ENCODE assay signal across 9 mouse cellular contexts in genomic region chr17:72522381-72522780, GRCm38 (mm10).
DNase-seq lines count a peak whose midpoint lies in the region; ATAC-seq and TF ChIP-seq lines count a peak whose summit lies in the region.
"Had no signal": no experiment of that assay in that cellular context is flagged by ENCODE, and none has a peak within 500 bp of the region (broad histone marks: within the 10 kb centered on the region; RNA-seq: fewer than 3 reads in every experiment).

No protein-coding gene starts in this region.

- no peak overlapping the region for H3K4me2 ChIP-seq in hindbrain, embryonic 11.5 days (replicated peaks; ENCODE audit: low read depth, low read length)
- H3K4me2 ChIP-seq in hindbrain, embryonic 13.5 days = no peak overlapping the region
- H3K4me2 ChIP-seq in stomach, postnatal 0 days (replicated peaks; ENCODE audit: low read depth) = no peak overlapping the region

- TF ChIP-seq CTCF in stomach, postnatal 0 days (IDR thresholded peaks at IDR 0.05; ENCODE audit: low read depth) = peak; percentile 83

- 22% methylated on average over 4 of the region's 4 CpGs for WGBS in hindbrain, embryonic 11.5 days
- WGBS in hindbrain, embryonic 13.5 days = 21% methylated on average over 4 of the region's 4 CpGs
- 10% methylated on average over 4 of the region's 4 CpGs for WGBS in stomach, postnatal 0 days

- DNase-seq in hindbrain, embryonic 11.5 days (ENCODE audit: low spot score) = peak; percentile 67
- DNase-seq in adrenal gland, adult (ENCODE audit: inconsistent age in 2 of 2, low spot score in 1 of 2) = peak; percentile 29 to 70
- DNase-seq in embryo, embryonic 10.5 days (ENCODE audit: low spot score) = peak; percentile 70
- peak; percentile 53 for DNase-seq in heart, adult 8-10 months (ENCODE audit: low spot score)
- peak; percentile 76 to 86 for DNase-seq in layer of hippocampus, postnatal 10 days (ENCODE audit: low spot score in 2 of 2)
- peak; percentile 40 to 63 for DNase-seq in lung, postnatal 4 days
- DNase-seq in stomach, postnatal 0 days (ENCODE audit: low spot score) = peak; percentile 50

- no peak overlapping the region for H3K4me3 ChIP-seq in hindbrain, embryonic 11.5 days (ENCODE audit: low read depth, low read length)
- no peak overlapping the region for H3K4me3 ChIP-seq in hindbrain, embryonic 13.5 days
- H3K4me3 ChIP-seq in stomach, postnatal 0 days (ENCODE audit: low read depth, low read length) = no peak overlapping the region

- no peaks in the 10 kb centered on the region for H3K27me3 ChIP-seq in hindbrain, embryonic 11.5 days (ENCODE audit: control insufficient read depth, insufficient read depth, low read length)
- H3K27me3 ChIP-seq in hindbrain, embryonic 13.5 days = no peaks in the 10 kb centered on the region
- no peaks in the 10 kb centered on the region for H3K27me3 ChIP-seq in stomach, postnatal 0 days (ENCODE audit: control insufficient read depth, insufficient read depth, low read length)

- H3K36me3 ChIP-seq in hindbrain, embryonic 11.5 days (ENCODE audit: control insufficient read depth, insufficient read depth, low read length) = no peaks in the 10 kb centered on the region
- no peaks in the 10 kb centered on the region for H3K36me3 ChIP-seq in hindbrain, embryonic 13.5 days
- H3K36me3 ChIP-seq in stomach, postnatal 0 days (ENCODE audit: control insufficient read depth, insufficient read depth, low read length) = no peaks in the 10 kb centered on the region
- H3K36me3 ChIP-seq: G1E had no signal

- no peak for ATAC-seq in hindbrain, embryonic 11.5 days (ENCODE audit: low FRiP score)
- no peak for ATAC-seq in hindbrain, embryonic 13.5 days (ENCODE audit: low FRiP score)
- ATAC-seq in stomach, postnatal 0 days (ENCODE audit: low FRiP score, low TSS enrichment) = no peak

- no peak overlapping the region for H3K27ac ChIP-seq in hindbrain, embryonic 11.5 days (ENCODE audit: low read depth, low read length)
- H3K27ac ChIP-seq in hindbrain, embryonic 13.5 days = no peak overlapping the region
- H3K27ac ChIP-seq in stomach, postnatal 0 days (replicated peaks) = no peak overlapping the region

- no peak overlapping the region for H3K9ac ChIP-seq in hindbrain, embryonic 11.5 days (ENCODE audit: low read depth, low read length)
- H3K9ac ChIP-seq in hindbrain, embryonic 13.5 days = no peak overlapping the region
- no peak overlapping the region for H3K9ac ChIP-seq in stomach, postnatal 0 days (ENCODE audit: low read length)

- no peaks in the 10 kb centered on the region for H3K4me1 ChIP-seq in hindbrain, embryonic 11.5 days (replicated peaks; ENCODE audit: control insufficient read depth, insufficient read depth, low read length)
- H3K4me1 ChIP-seq in hindbrain, embryonic 13.5 days (replicated peaks) = no peaks in the 10 kb centered on the region
- H3K4me1 ChIP-seq in stomach, postnatal 0 days (replicated peaks; ENCODE audit: control insufficient read depth, insufficient read depth) = no peaks in the 10 kb centered on the region

- no peak for TF ChIP-seq EP300 in stomach, postnatal 0 days (optimal IDR thresholded peaks at IDR 0.05)

- H3K9me3 ChIP-seq in hindbrain, embryonic 11.5 days (ENCODE audit: control insufficient read depth, low read length) = no peaks in the 10 kb centered on the region
- H3K9me3 ChIP-seq in hindbrain, embryonic 13.5 days = no peaks in the 10 kb centered on the region
- H3K9me3 ChIP-seq in stomach, postnatal 0 days (ENCODE audit: control insufficient read depth, low read length) = no peaks in the 10 kb centered on the region
